12 mouse cellular contexts compared by ENCODE assay signal in genomic region chr12:119464040-119464939, GRCm38 (mm10).
DNase-seq lines count a peak whose midpoint lies in the region; ATAC-seq and TF ChIP-seq lines count a peak whose summit lies in the region.
"Had no signal": no experiment of that assay in that cellular context is flagged by ENCODE, and none has a peak within 500 bp of the region (broad histone marks: within the 10 kb centered on the region; RNA-seq: fewer than 3 reads in every experiment).

No protein-coding gene starts in this region.

- dilution Hi-C loops in CH12.LX (cut with MboI; ENCODE audit: extremely low pct_ligation_motif_present, extremely low pct_unique_long_range_greater_than_20kb, low sequenced_read_pairs) = no loop called here

- H3K9ac ChIP-seq in CH12.LX (ENCODE audit: insufficient read depth, low read depth) = no peak overlapping the region
- H3K9ac ChIP-seq in hindbrain, embryonic 12.5 days = no peak overlapping the region
- H3K9ac ChIP-seq in midbrain, embryonic 14.5 days (replicated peaks; ENCODE audit: low read length) = no peak overlapping the region
- H3K9ac ChIP-seq: embryonic facial prominence, embryonic 12.5 days; intestine, embryonic 15.5 days; lung, embryonic 14.5 days had no signal

- TF ChIP-seq POLR2A in CH12.LX (IDR thresholded peaks at IDR 0.05; ENCODE audit: low read depth, low read length) = no peak

- H3K4me2 ChIP-seq in CH12.LX (ENCODE audit: insufficient read depth, low read depth, poor library complexity, severe bottlenecking) = no peak overlapping the region
- H3K4me2 ChIP-seq in hindbrain, embryonic 12.5 days (replicated peaks) = no peak overlapping the region
- H3K4me2 ChIP-seq in midbrain, embryonic 14.5 days (ENCODE audit: low read length) = no peak overlapping the region
- H3K4me2 ChIP-seq: embryonic facial prominence, embryonic 12.5 days; intestine, embryonic 15.5 days; lung, embryonic 14.5 days had no signal

- TF ChIP-seq EP300 in CH12.LX (IDR thresholded peaks at IDR 0.05; ENCODE audit: low read length) = no peak

- peak; percentile 93 for ATAC-seq in hindbrain, embryonic 12.5 days (ENCODE audit: low FRiP score)
- ATAC-seq in midbrain, embryonic 14.5 days (ENCODE audit: low FRiP score, low TSS enrichment) = peak; percentile 94
- ATAC-seq: intestine, embryonic 15.5 days had no signal

- H3K27me3 ChIP-seq in CH12.LX (replicated peaks) = no peaks in the 10 kb centered on the region
- no peaks in the 10 kb centered on the region for H3K27me3 ChIP-seq in hindbrain, embryonic 12.5 days
- H3K27me3 ChIP-seq in midbrain, embryonic 14.5 days (ENCODE audit: control insufficient read depth, insufficient read depth, low read length) = no peaks in the 10 kb centered on the region
- H3K27me3 ChIP-seq: embryonic facial prominence, embryonic 12.5 days; intestine, embryonic 15.5 days had no signal

- no peaks in the 10 kb centered on the region for H3K79me2 ChIP-seq in CH12.LX (replicated peaks; ENCODE audit: control insufficient read depth, extremely low read depth, insufficient read depth, poor library complexity, severe bottlenecking)

- TF ChIP-seq CTCF in CH12.LX (conservative IDR thresholded peaks at IDR 0.05 in 1 of 2, IDR thresholded peaks at IDR 0.05 in 1 of 2; ENCODE audit: low read depth in 2 of 2, low read length in 2 of 2) = no peak

- 51% methylated on average over 2 of the region's 2 CpGs for WGBS in hindbrain, embryonic 12.5 days
- WGBS in midbrain, embryonic 14.5 days = 35% methylated on average over 2 of the region's 2 CpGs

- TF ChIP-seq RAD21 in CH12.LX (IDR thresholded peaks at IDR 0.05; ENCODE audit: low read depth, low read length) = no peak

- in situ Hi-C loops in CH12.LX (cut with MboI; ENCODE audit: low pct_ligation_motif_present, low pct_unique_long_range_greater_than_20kb, low sequenced_read_pairs) = no loop called here

- H3K36me3 ChIP-seq in CH12.LX (replicated peaks in 1 of 2; ENCODE audit: control insufficient read depth in 1 of 2, insufficient read depth in 1 of 2, low read length in 1 of 2) = no peaks in the 10 kb centered on the region
- H3K36me3 ChIP-seq in hindbrain, embryonic 12.5 days = no peaks in the 10 kb centered on the region
- H3K36me3 ChIP-seq in midbrain, embryonic 14.5 days (ENCODE audit: control insufficient read depth, insufficient read depth, low read length) = no peaks in the 10 kb centered on the region
- H3K36me3 ChIP-seq: embryonic facial prominence, embryonic 12.5 days; intestine, embryonic 15.5 days had no signal

- no peaks in the 10 kb centered on the region for H3K9me3 ChIP-seq in CH12.LX (replicated peaks; ENCODE audit: low read length)
- no peaks in the 10 kb centered on the region for H3K9me3 ChIP-seq in hindbrain, embryonic 12.5 days (replicated peaks)
- no peaks in the 10 kb centered on the region for H3K9me3 ChIP-seq in midbrain, embryonic 14.5 days (ENCODE audit: control insufficient read depth, low read length)
- H3K9me3 ChIP-seq: embryonic facial prominence, embryonic 12.5 days; intestine, embryonic 15.5 days had no signal

- H3K27ac ChIP-seq in CH12.LX (ENCODE audit: insufficient read depth, low read depth) = no peak overlapping the region
- H3K27ac ChIP-seq in hindbrain, embryonic 12.5 days = no peak overlapping the region
- H3K27ac ChIP-seq in midbrain, embryonic 14.5 days (replicated peaks; ENCODE audit: low read depth, low read length) = no peak overlapping the region
- H3K27ac ChIP-seq: embryonic facial prominence, embryonic 12.5 days; intestine, embryonic 15.5 days had no signal

- no peak overlapping the region for H3K4me3 ChIP-seq in CH12.LX (replicated peaks in 1 of 3; ENCODE audit: low read depth in 2 of 3, low read length in 2 of 3, poor library complexity in 1 of 3)
- H3K4me3 ChIP-seq in hindbrain, embryonic 12.5 days = no peak overlapping the region
- no peak overlapping the region for H3K4me3 ChIP-seq in midbrain, embryonic 14.5 days (replicated peaks; ENCODE audit: low read depth, low read length)
- H3K4me3 ChIP-seq: embryonic facial prominence, embryonic 12.5 days; intestine, embryonic 15.5 days; myocyte had no signal

- peak; percentile 20 for DNase-seq in CH12.LX (ENCODE audit: extremely low read depth)
- peak; percentile 89 for DNase-seq in brain, adult 2 months (ENCODE audit: low read depth, low spot score)
- peak; percentile 89 for DNase-seq in midbrain, embryonic 14.5 days
- no peak for DNase-seq in Muller cell, postnatal 12 days (ENCODE audit: inconsistent ontology term)
- no peak for DNase-seq in gastrocnemius, postnatal 4 days (ENCODE audit: low spot score in 2 of 2)
- no peak for DNase-seq in spleen, postnatal 36 days (ENCODE audit: low spot score in 2 of 2)
- DNase-seq: heart, adult 11 months; lung, embryonic 14.5 days had no signal

- H3K4me1 ChIP-seq in CH12.LX (ENCODE audit: control insufficient read depth in 1 of 2, insufficient read depth in 2 of 2) = no peaks in the 10 kb centered on the region
- H3K4me1 ChIP-seq in hindbrain, embryonic 12.5 days = peaks cover 2% of the 10 kb centered on the region; the same call in 1 of the 2 replicates
- H3K4me1 ChIP-seq in midbrain, embryonic 14.5 days (ENCODE audit: control insufficient read depth, insufficient read depth, low read length) = 0 out of 2 replicates have a peak, but pooled peaks cover 2% of the 10 kb centered on the region
- H3K4me1 ChIP-seq: embryonic facial prominence, embryonic 12.5 days; intestine, embryonic 15.5 days had no signal

TF ChIP-seq in CH12.LX, 34 proteins besides CTCF, POLR2A, EP300 and RAD21:
- no peak for TF ChIP-seq HCFC1 (IDR thresholded peaks at IDR 0.05; ENCODE audit: low read depth, low read length)
- no peak for TF ChIP-seq ZNF384 (IDR thresholded peaks at IDR 0.05; ENCODE audit: low read depth, low read length)
- no peak for TF ChIP-seq TBP (conservative IDR thresholded peaks at IDR 0.05; ENCODE audit: low read depth, low read length)
- TF ChIP-seq USF1 (IDR thresholded peaks at IDR 0.05; ENCODE audit: low read depth, low read length) = no peak
- TF ChIP-seq ZKSCAN1 (IDR thresholded peaks at IDR 0.05; ENCODE audit: borderline replicate concordance, low read depth, low read length) = no peak
- TF ChIP-seq JUND (conservative IDR thresholded peaks at IDR 0.05; ENCODE audit: low read depth, low read length) = no peak
- no peak for TF ChIP-seq MXI1 (IDR thresholded peaks at IDR 0.05; ENCODE audit: low read depth, low read length)
- TF ChIP-seq ZMIZ1 (IDR thresholded peaks at IDR 0.05; ENCODE audit: low read depth, low read length) = no peak
- TF ChIP-seq CHD1 (IDR thresholded peaks at IDR 0.05; ENCODE audit: low read depth, low read length) = no peak
- no peak for TF ChIP-seq TCF12 (IDR thresholded peaks at IDR 0.05; ENCODE audit: low read depth, low read length)
- no peak for TF ChIP-seq PAX5 (IDR thresholded peaks at IDR 0.05; ENCODE audit: low read length)
- TF ChIP-seq MAFK (IDR thresholded peaks at IDR 0.05; ENCODE audit: insufficient replicate concordance, low read length) = no peak
- no peak for TF ChIP-seq MAZ (IDR thresholded peaks at IDR 0.05; ENCODE audit: low read depth, low read length)
- TF ChIP-seq RCOR1 (conservative IDR thresholded peaks at IDR 0.05; ENCODE audit: low read depth, low read length) = no peak
- TF ChIP-seq POLR2AphosphoS2 (IDR thresholded peaks at IDR 0.05; ENCODE audit: low read depth, low read length) = no peak
- TF ChIP-seq ZC3H11A (IDR thresholded peaks at IDR 0.05; ENCODE audit: low read depth, low read length) = no peak
- TF ChIP-seq NRF1 (IDR thresholded peaks at IDR 0.05; ENCODE audit: low read depth, low read length) = no peak
- TF ChIP-seq MYC (IDR thresholded peaks at IDR 0.05; ENCODE audit: low read depth, low read length) = no peak
- TF ChIP-seq IRF4 (IDR thresholded peaks at IDR 0.05; ENCODE audit: low read depth, low read length) = no peak
- no peak for TF ChIP-seq GABPA (IDR thresholded peaks at IDR 0.05; ENCODE audit: insufficient replicate concordance, low read depth, low read length)
TF ChIP-seq in CH12.LX: peak in this region for 0.

Comparison
In these comparisons a context has a peak if more than half of its experiments do, and no peak if none do; other contexts are left out.
1. DNase-seq: peak in CH12.LX (single experiment), brain, adult 2 months (single experiment) and midbrain, embryonic 14.5 days (single experiment); none in Muller cell, postnatal 12 days (single experiment), gastrocnemius, postnatal 4 days (0 of 2) and spleen, postnatal 36 days (0 of 2).